Mouse (Mus musculus) mesoderm, embryonic 11.5 days (tissue): ENCODE measurements around the gene Gm12355.

Experiments
- DNase-seq: peaks from one replicate; pipeline ENCODE4 v3.0.0-alpha.2; 2012; ENCODE audit warnings: low read depth, low spot score

Gm12355 gene

GRCm38 (mm10) chr11:98582030-98582388, 43.5 kb downstream of the Gm12355 start:
- DNase-seq = no peak

GRCm38 (mm10) chr11:98581286-98582029, 44.0 kb downstream of the Gm12355 start:
- no peak for DNase-seq

- DNase-seq = no peak
These were observed 45.0 kb downstream of the Gm12355 start for GRCm38 (mm10) chr11:98580301-98581121.

- DNase-seq = no peak
These were observed 47.7 kb downstream of the Gm12355 start for GRCm38 (mm10) chr11:98577776-98578175.
